Mouse (Mus musculus): ENCODE results near the gene St3gal4.

DNA sequence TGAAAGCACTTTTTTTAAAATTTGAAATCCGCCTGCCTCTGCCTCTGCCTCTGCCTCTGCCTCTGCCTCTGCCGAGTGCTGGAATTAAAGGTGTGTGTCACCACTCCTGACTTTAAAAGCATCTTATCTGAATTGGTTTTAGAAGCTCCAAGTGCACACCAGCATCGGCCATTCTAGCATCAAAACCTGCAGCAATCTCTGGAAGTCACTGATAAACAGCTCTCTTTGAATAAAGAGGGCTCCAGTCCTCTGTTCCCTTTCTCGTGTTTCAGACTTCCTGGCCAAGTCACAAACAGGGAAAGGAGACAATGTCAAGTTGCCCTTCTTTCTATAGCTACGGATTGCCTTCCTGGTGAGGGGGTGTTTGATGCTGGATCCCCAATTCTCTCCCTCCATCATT lies 79.2 kb downstream of the St3gal4 start:
- TF ChIP-seq EP300 (IDR thresholded peaks at IDR 0.05; ENCODE audit: insufficient read depth, low read depth, low read length) (no peak), CTCF (IDR thresholded peaks at IDR 0.05; ENCODE audit: low read depth, low read length) (no peak)

Data from ES-Bruce4 (cell line).